Mouse (Mus musculus): ENCODE results near the gene Bcat2. TPM values are rescaled to one million over a fixed set of nuclear protein-coding genes. Genes with fewer than 3 reads are reported as not detected.

Bcat2 gene
- polyA plus RNA-seq, 2 experiments = 60.4 to 67.6 TPM

- no peak overlapping the region for H3K4me3 ChIP-seq (replicated peaks; ENCODE audit: low read length)
- H3K4me1 ChIP-seq (ENCODE audit: control insufficient read depth, insufficient read depth, low read length) = peaks cover 14% of the 10 kb centered on the region
- H3K27me3 ChIP-seq (ENCODE audit: control insufficient read depth, insufficient read depth, low read length) = no peaks in the 10 kb centered on the region
- H3K4me2 ChIP-seq (replicated peaks; ENCODE audit: low read depth, low read length, severe bottlenecking) = no peak overlapping the region
- DNase-seq (ENCODE audit: low spot score) (no peak), ATAC-seq (ENCODE audit: low FRiP score, low read depth) (no peak)
- 80% methylated on average over 15 of the region's 15 CpGs for WGBS
- no peak overlapping the region for H3K27ac ChIP-seq (replicated peaks; ENCODE audit: low read depth, low read length)
- peaks cover 26% of the 10 kb centered on the region for H3K36me3 ChIP-seq (ENCODE audit: control insufficient read depth, insufficient read depth, low read length)
- no peaks in the 10 kb centered on the region for H3K9me3 ChIP-seq (ENCODE audit: control insufficient read depth, low read length)
- no peak overlapping the region for H3K9ac ChIP-seq (ENCODE audit: low read depth, low read length, severe bottlenecking)
- no peak for TF ChIP-seq POLR2A (IDR thresholded peaks at IDR 0.05; ENCODE audit: borderline replicate concordance, extremely low read depth, insufficient read depth, insufficient read length)
These were observed 4.8 kb downstream of the Bcat2 start for GRCm38 (mm10) chr7:45574472-45575379.

DNA sequence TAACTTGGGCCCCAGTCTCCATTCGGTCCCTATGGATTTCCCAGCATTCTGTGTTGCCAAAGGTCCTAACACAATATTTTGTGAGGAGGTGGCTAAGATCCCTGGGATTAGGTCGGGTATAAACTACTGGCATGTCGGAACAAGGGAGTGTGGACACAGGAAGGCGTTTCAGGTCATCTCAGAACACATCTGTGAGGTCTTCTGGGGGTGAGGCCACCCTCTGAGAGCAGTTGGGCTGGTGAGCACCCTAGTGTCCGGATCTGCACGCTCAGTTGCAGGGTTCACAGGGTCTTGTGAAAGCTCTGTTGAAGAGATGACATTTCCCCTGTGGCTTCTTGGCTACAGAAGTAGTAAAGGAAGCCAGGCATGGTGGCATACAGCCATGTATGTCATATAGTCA lies 16.0 kb downstream of the Bcat2 start:
- Histone ChIP-seq H3K27me3 (ENCODE audit: control insufficient read depth, insufficient read depth, low read length) (no peaks in the 10 kb centered on the region), H3K4me3 (replicated peaks; ENCODE audit: low read length) (no peak overlapping the region), H3K9ac (ENCODE audit: low read depth, low read length, severe bottlenecking) (no peak overlapping the region), H3K27ac (replicated peaks; ENCODE audit: low read depth, low read length) (no peak overlapping the region), H3K9me3 (ENCODE audit: control insufficient read depth, low read length) (no peaks in the 10 kb centered on the region), H3K36me3 (ENCODE audit: control insufficient read depth, insufficient read depth, low read length) (peaks cover 42% of the 10 kb centered on the region), H3K4me2 (replicated peaks; ENCODE audit: low read depth, low read length, severe bottlenecking) (no peak overlapping the region), H3K4me1 (ENCODE audit: control insufficient read depth, insufficient read depth, low read length) (no peaks in the 10 kb centered on the region)
- no peak for DNase-seq (ENCODE audit: low spot score)
- WGBS = 92% methylated on average over 6 of the region's 6 CpGs
- no peak for TF ChIP-seq POLR2A (IDR thresholded peaks at IDR 0.05; ENCODE audit: borderline replicate concordance, extremely low read depth, insufficient read depth, insufficient read length)
- ATAC-seq (ENCODE audit: low FRiP score, low read depth) = no peak

DNA sequence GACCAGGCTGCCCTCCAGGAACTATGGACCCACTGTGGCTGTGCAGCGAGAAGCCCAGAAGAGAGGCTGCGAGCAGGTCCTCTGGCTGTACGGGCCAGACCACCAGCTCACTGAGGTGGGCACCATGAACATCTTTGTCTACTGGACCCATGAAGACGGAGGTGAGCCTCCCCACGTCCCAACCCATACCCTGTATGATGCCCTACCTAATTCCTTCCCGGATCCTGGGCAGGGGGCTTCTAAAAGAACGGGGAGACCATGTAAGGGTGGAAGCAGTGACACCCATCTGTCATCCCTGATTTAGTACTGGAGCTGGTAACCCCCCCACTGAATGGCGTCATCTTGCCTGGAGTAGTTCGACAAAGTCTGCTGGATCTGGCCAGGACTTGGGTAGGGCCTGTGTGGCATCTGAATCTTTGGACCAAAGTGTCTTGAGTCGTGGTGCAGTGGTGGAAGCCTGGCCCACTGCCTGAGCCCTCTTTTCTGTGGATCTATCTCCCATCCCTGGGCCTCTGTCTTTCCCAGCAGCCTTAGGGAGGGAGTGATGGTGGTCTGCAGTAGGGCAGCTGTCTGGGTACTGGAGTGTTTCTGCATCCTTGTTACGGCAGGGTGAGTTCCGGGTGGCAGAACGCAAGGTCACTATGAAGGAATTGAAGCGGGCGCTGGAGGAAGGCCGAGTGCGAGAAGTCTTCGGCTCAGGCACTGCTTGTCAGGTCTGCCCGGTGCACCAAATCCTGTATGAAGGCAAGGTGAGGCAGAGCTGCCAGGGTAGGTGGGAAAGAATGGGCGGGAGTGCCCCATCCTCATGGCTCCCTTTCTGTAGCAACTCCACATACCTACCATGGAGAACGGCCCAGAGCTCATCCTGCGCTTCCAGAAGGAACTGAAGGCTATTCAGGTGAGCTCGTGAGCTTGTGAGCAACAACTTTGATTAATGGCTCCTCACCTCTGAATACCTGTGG lies 18.0 kb downstream of the Bcat2 start:
- TF ChIP-seq POLR2A (IDR thresholded peaks at IDR 0.05; ENCODE audit: borderline replicate concordance, extremely low read depth, insufficient read depth, insufficient read length) = no peak

GRCm38 (mm10) chr7:45589173-45589572 lies 19.2 kb downstream of the Bcat2 start:
- Histone ChIP-seq H3K36me3 (ENCODE audit: control insufficient read depth, insufficient read depth, low read length) (peaks cover 27% of the 10 kb centered on the region), H3K4me1 (ENCODE audit: control insufficient read depth, insufficient read depth, low read length) (no peaks in the 10 kb centered on the region), H3K4me3 (replicated peaks; ENCODE audit: low read length) (peak overlapping the region; percentile 25), H3K9ac (ENCODE audit: low read depth, low read length, severe bottlenecking) (no peak overlapping the region), H3K4me2 (replicated peaks; ENCODE audit: low read depth, low read length, severe bottlenecking) (peak overlapping the region; percentile 44), H3K27me3 (ENCODE audit: control insufficient read depth, insufficient read depth, low read length) (no peaks in the 10 kb centered on the region), H3K9me3 (ENCODE audit: control insufficient read depth, low read length) (no peaks in the 10 kb centered on the region), H3K27ac (replicated peaks; ENCODE audit: low read depth, low read length) (no peak overlapping the region)
- no peak for TF ChIP-seq POLR2A (IDR thresholded peaks at IDR 0.05; ENCODE audit: borderline replicate concordance, extremely low read depth, insufficient read depth, insufficient read length)
- DNase-seq (ENCODE audit: low spot score) (peak; percentile 97), ATAC-seq (ENCODE audit: low FRiP score, low read depth) (peak; percentile 97)
- 4% methylated on average over 19 of the region's 19 CpGs for WGBS

More for the DNA sequence above, 18.0 kb downstream of the Bcat2 start:
- H3K9me3 ChIP-seq (ENCODE audit: control insufficient read depth, low read length) = no peaks in the 10 kb centered on the region
- H3K4me2 ChIP-seq (replicated peaks; ENCODE audit: low read depth, low read length, severe bottlenecking) = no peak overlapping the region
- DNase-seq (ENCODE audit: low spot score) (no peak), ATAC-seq (ENCODE audit: low FRiP score, low read depth) (no peak)
- no peaks in the 10 kb centered on the region for H3K4me1 ChIP-seq (ENCODE audit: control insufficient read depth, insufficient read depth, low read length)
- no peak overlapping the region for H3K27ac ChIP-seq (replicated peaks; ENCODE audit: low read depth, low read length)
- no peak overlapping the region for H3K9ac ChIP-seq (ENCODE audit: low read depth, low read length, severe bottlenecking)
- 93% methylated on average over 23 of the region's 23 CpGs for WGBS
- no peaks in the 10 kb centered on the region for H3K27me3 ChIP-seq (ENCODE audit: control insufficient read depth, insufficient read depth, low read length)
- no peak overlapping the region for H3K4me3 ChIP-seq (replicated peaks; ENCODE audit: low read length)
- H3K36me3 ChIP-seq (ENCODE audit: control insufficient read depth, insufficient read depth, low read length) = peaks cover 32% of the 10 kb centered on the region

DNA sequence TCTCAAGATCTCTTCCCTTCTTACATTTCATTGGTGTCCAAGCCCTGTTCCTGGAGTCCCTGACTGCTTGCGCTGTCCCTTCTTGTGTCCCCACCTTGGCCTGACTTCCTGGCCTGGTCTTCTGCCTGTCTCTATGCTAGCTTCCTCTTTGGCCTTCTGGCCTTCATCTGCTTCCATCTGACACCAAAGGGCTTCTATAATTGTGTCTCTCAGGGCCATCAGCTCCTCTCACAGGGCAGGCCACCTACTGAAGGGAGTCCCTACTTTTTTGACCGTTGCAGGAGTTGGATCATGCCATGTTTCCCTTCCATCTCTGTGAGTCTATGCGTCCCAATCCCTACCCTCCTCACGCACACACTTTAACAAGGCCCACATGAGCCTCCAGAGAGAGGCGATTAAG lies 19.9 kb downstream of the Bcat2 start:
- TF ChIP-seq POLR2A (IDR thresholded peaks at IDR 0.05; ENCODE audit: borderline replicate concordance, extremely low read depth, insufficient read depth, insufficient read length) = no peak
- Histone ChIP-seq H3K9me3 (ENCODE audit: control insufficient read depth, low read length) (no peaks in the 10 kb centered on the region), H3K4me1 (ENCODE audit: control insufficient read depth, insufficient read depth, low read length) (no peaks in the 10 kb centered on the region), H3K27ac (replicated peaks; ENCODE audit: low read depth, low read length) (no peak overlapping the region), H3K36me3 (ENCODE audit: control insufficient read depth, insufficient read depth, low read length) (peaks cover 23% of the 10 kb centered on the region), H3K9ac (ENCODE audit: low read depth, low read length, severe bottlenecking) (no peak overlapping the region), H3K4me3 (replicated peaks; ENCODE audit: low read length) (no peak overlapping the region), H3K27me3 (ENCODE audit: control insufficient read depth, insufficient read depth, low read length) (no peaks in the 10 kb centered on the region), H3K4me2 (replicated peaks; ENCODE audit: low read depth, low read length, severe bottlenecking) (no peak overlapping the region)
- no peak for ATAC-seq (ENCODE audit: low FRiP score, low read depth)
- no peak for DNase-seq (ENCODE audit: low spot score)
- WGBS = 86% methylated on average over 5 of the region's 5 CpGs

Measured in limb, embryonic 14.5 days (tissue).